Mouse (Mus musculus) kidney, postnatal 0 days (tissue): Measurements from ENCODE around the gene Dock1. TPM values are rescaled to one million over a fixed set of nuclear protein-coding genes. Genes with fewer than 3 reads are reported as not detected.
A peak's percentile ranks its signal among the peaks of the same experiment; 100 is the strongest.

Experiments
- ATAC-seq: fragments of 200-750 bp; cut with Nextera tagmentation; replicated peaks from 2 replicates; pipeline ENCODE4 v1.8.0; 2017; ENCODE audit warnings: low read depth, moderate number of reproducible peaks, moderate TSS enrichment, moderate library complexity; ENCODE audit not compliant: low FRiP score
- DNase-seq: peaks from one replicate; pipeline ENCODE4 v3.0.0-alpha.2; 2016; ENCODE audit warnings: low spot score
- H3K27ac ChIP-seq: fragments of 300-500 bp; sonication (generic); 2 replicates; pipeline ENCODE4 v1.5.1; 2014; ENCODE audit warnings: mild to moderate bottlenecking
- H3K27me3 ChIP-seq: fragments of 300-500 bp; sonication (generic); 2 replicates; pipeline ENCODE4 v1.6.1; 2014; ENCODE audit warnings: low read length, mixed read lengths; ENCODE audit not compliant: insufficient read depth
- H3K36me3 ChIP-seq: fragments of 300-500 bp; sonication (generic); 2 replicates; pipeline ENCODE4 v1.6.1; 2014; ENCODE audit warnings: low read length, mixed read lengths; ENCODE audit not compliant: insufficient read depth
- H3K4me1 ChIP-seq: fragments of 300-500 bp; sonication (generic); replicated peaks from 2 replicates; pipeline ENCODE4 v1.6.1; 2014; ENCODE audit warnings: antibody characterized with exemption, low read length, mixed read lengths; ENCODE audit not compliant: insufficient read depth
- H3K4me2 ChIP-seq: fragments of 300-500 bp; sonication (generic); 2 replicates; pipeline ENCODE4 v1.6.1; 2014; ENCODE audit warnings: mild to moderate bottlenecking, low read length, moderate library complexity, mixed read lengths
- H3K4me3 ChIP-seq: fragments of 300-500 bp; sonication (generic); replicated peaks from 2 replicates; pipeline ENCODE4 v1.5.1; 2014; ENCODE audit warnings: low read depth, low read length
- H3K9ac ChIP-seq: fragments of 300-500 bp; sonication (generic); 2 replicates; pipeline ENCODE4 v1.6.1; 2014; ENCODE audit warnings: low read depth, low read length
- H3K9me3 ChIP-seq: fragments of 300-500 bp; sonication (generic); replicated peaks from 2 replicates; pipeline ENCODE4 v1.6.1; 2016; ENCODE audit warnings: low read length, inconsistent platforms, mixed read lengths
- CTCF ChIP-seq: IDR thresholded peaks from 2 replicates; pipeline ENCODE4 v1.5.1; 2016; ENCODE audit warnings: antibody characterized with exemption, low read depth, mild to moderate bottlenecking, moderate library complexity
- WGBS: fragments of 180-500 bp; shearing (Covaris S2); extraction: QIAGEN DNeasy Blood & Tissue Kit; methylation state at CpG from one replicate; pipeline ENCODE4 v1.1.7; 2014; 5-methylcytosine and 5-hydroxymethylcytosine counted together
- polyA plus RNA-seq: library from polyadenylated mRNA; unstranded; fragments of >200 nt; fragmentation: Nextera tagmentation; extraction: Ambion mirVana; gene quantifications from 2 replicates; pipeline ENCODE4 v1.2.1, GENCODE M21; 2015

Gene Dock1
- polyA plus RNA-seq, 1 experiment from 2014 or later: 23.9 TPM

GRCm38 (mm10) chr7:134943063-134943462 is 272.6 kb downstream of the Dock1 start:
- no peak for DNase-seq
- Histone ChIP-seq H3K9ac (no peak overlapping the region), H3K4me2 (no peak overlapping the region), H3K36me3 (no peaks in the 10 kb centered on the region), H3K27me3 (no peaks in the 10 kb centered on the region), H3K27ac (no peak overlapping the region), H3K4me1 (peaks cover 19% of the 10 kb centered on the region; the same call in 1 of the 2 replicates), H3K9me3 (no peaks in the 10 kb centered on the region), H3K4me3 (no peak overlapping the region)
- 70% methylated on average over 6 of the region's 6 CpGs for WGBS
- TF ChIP-seq CTCF: no peak
- ATAC-seq: no peak

- Histone ChIP-seq H3K36me3 (no peaks in the 10 kb centered on the region), H3K27me3 (no peaks in the 10 kb centered on the region), H3K9ac (no peak overlapping the region), H3K9me3 (no peaks in the 10 kb centered on the region), H3K27ac (no peak overlapping the region), H3K4me1 (peaks cover 13% of the 10 kb centered on the region; the same call in 1 of the 2 replicates), H3K4me2 (no peak overlapping the region), H3K4me3 (no peak overlapping the region)
- WGBS: 85% methylated on average over 7 of the region's 7 CpGs
- no peak for TF ChIP-seq CTCF
- ATAC-seq (no peak), DNase-seq (no peak)
Measured at GRCm38 (mm10) chr7:134943701-134944100, 273.2 kb downstream of the Dock1 start.

- Histone ChIP-seq H3K27ac (no peak overlapping the region), H3K9me3 (no peaks in the 10 kb centered on the region), H3K9ac (no peak overlapping the region), H3K4me3 (no peak overlapping the region), H3K4me2 (no peak overlapping the region), H3K36me3 (no peaks in the 10 kb centered on the region), H3K27me3 (no peaks in the 10 kb centered on the region), H3K4me1 (peaks cover 8% of the 10 kb centered on the region; the same call in 1 of the 2 replicates)
- 88% methylated on average over 7 of the region's 7 CpGs for WGBS
- ATAC-seq: no peak
- peak; percentile 46; the same call in 1 of the 2 replicates for TF ChIP-seq CTCF
- DNase-seq: peak; percentile 10
Measured at GRCm38 (mm10) chr7:134945925-134946716, 275.7 kb downstream of the Dock1 start.

GRCm38 (mm10) chr7:134959086-134959485 is 288.6 kb downstream of the Dock1 start:
- no peak overlapping the region for H3K4me3 ChIP-seq
- H3K27me3 ChIP-seq: no peaks in the 10 kb centered on the region
- H3K4me2 ChIP-seq: no peak overlapping the region
- WGBS: 90% methylated on average over 6 of the region's 6 CpGs
- no peak overlapping the region for H3K27ac ChIP-seq
- no peaks in the 10 kb centered on the region for H3K4me1 ChIP-seq
- ATAC-seq (no peak), DNase-seq (no peak)
- TF ChIP-seq CTCF: no peak
- no peaks in the 10 kb centered on the region for H3K9me3 ChIP-seq
- no peak overlapping the region for H3K9ac ChIP-seq
- H3K36me3 ChIP-seq: no peaks in the 10 kb centered on the region

- no peak overlapping the region for H3K4me2 ChIP-seq
- DNase-seq (no peak), ATAC-seq (no peak)
- no peak overlapping the region for H3K4me3 ChIP-seq
- H3K27me3 ChIP-seq: no peaks in the 10 kb centered on the region
- no peaks in the 10 kb centered on the region for H3K4me1 ChIP-seq
- TF ChIP-seq CTCF: peak; percentile 71
- no peak overlapping the region for H3K27ac ChIP-seq
- H3K9me3 ChIP-seq: no peaks in the 10 kb centered on the region
- 75% methylated on average over 4 of the region's 4 CpGs for WGBS
- no peak overlapping the region for H3K9ac ChIP-seq
- no peaks in the 10 kb centered on the region for H3K36me3 ChIP-seq
Measured at GRCm38 (mm10) chr7:134960871-134961270, 290.4 kb downstream of the Dock1 start.

GRCm38 (mm10) chr7:134961608-134962007 is 291.2 kb downstream of the Dock1 start:
- no peaks in the 10 kb centered on the region for H3K9me3 ChIP-seq
- H3K36me3 ChIP-seq: no peaks in the 10 kb centered on the region
- ATAC-seq: no peak
- H3K4me2 ChIP-seq: no peak overlapping the region
- H3K9ac ChIP-seq: no peak overlapping the region
- no peak overlapping the region for H3K27ac ChIP-seq
- 73% methylated on average over 2 of the region's 2 CpGs for WGBS
- no peaks in the 10 kb centered on the region for H3K27me3 ChIP-seq
- no peaks in the 10 kb centered on the region for H3K4me1 ChIP-seq
- no peak overlapping the region for H3K4me3 ChIP-seq
- no peak for TF ChIP-seq CTCF
- DNase-seq: no peak
